Mouse (Mus musculus) C2C12 (cell line): ENCODE results near the gene Abcd3. TPM values are rescaled to one million over a fixed set of nuclear protein-coding genes. Genes with fewer than 3 reads are reported as not detected.
A peak's percentile ranks its signal among the peaks of the same experiment; 100 is the strongest.

Experiments
- H3K27me3 ChIP-seq: one replicate; pipeline ENCODE4 v1.6.1; 2011; ENCODE audit not compliant: control insufficient read depth, insufficient read depth, insufficient read length
- H3K36me3 ChIP-seq: one replicate; pipeline ENCODE4 v1.6.1; 2011; ENCODE audit not compliant: control insufficient read depth, insufficient read depth
- H3K4me3 ChIP-seq: one replicate; pipeline ENCODE4 v1.5.1; 2011; ENCODE audit warnings: mild to moderate bottlenecking, control low read depth; ENCODE audit not compliant: poor library complexity, insufficient read depth, severe bottlenecking
- H3K79me2 ChIP-seq: one replicate; pipeline ENCODE4 v1.6.1; 2011; ENCODE audit not compliant: control insufficient read depth, insufficient read depth
- H3K79me3 ChIP-seq: one replicate; pipeline ENCODE4 v1.6.1; 2011; ENCODE audit warnings: low read depth, control low read depth
- H3ac ChIP-seq: one replicate; pipeline ENCODE3; 2011; ENCODE audit warnings: low read depth; ENCODE audit not compliant: control insufficient read depth, insufficient read length
- CEBPB ChIP-seq: IDR thresholded peaks from one replicate; pipeline ENCODE4 v1.6.1; 2011; ENCODE audit warnings: low read depth, mild to moderate bottlenecking, control low read depth, moderate library complexity
- CTCF ChIP-seq: IDR thresholded peaks from one replicate; pipeline ENCODE4 v1.5.1; 2011; ENCODE audit not compliant: control insufficient read depth, insufficient read depth, insufficient read length
- FOSL1 ChIP-seq: IDR thresholded peaks from one replicate; pipeline ENCODE4 v1.8.0; 2011; ENCODE audit warnings: mild to moderate bottlenecking, low read length; ENCODE audit not compliant: poor library complexity, insufficient read depth, severe bottlenecking
- MAX ChIP-seq: IDR thresholded peaks from one replicate; pipeline ENCODE4 v1.6.1; 2011; ENCODE audit warnings: mild to moderate bottlenecking, control low read depth
- MYOD1 ChIP-seq: IDR thresholded peaks from one replicate; pipeline ENCODE4 v1.6.1; 2011; ENCODE audit warnings: low read depth; ENCODE audit not compliant: control insufficient read depth, insufficient read length
- MYOG ChIP-seq: IDR thresholded peaks from one replicate; pipeline ENCODE4 v1.6.1; 2011; ENCODE audit not compliant: control insufficient read depth, insufficient read length; ENCODE audit errors: extremely low read depth
- USF1 ChIP-seq: IDR thresholded peaks from one replicate; pipeline ENCODE4 v1.6.1; 2011; ENCODE audit warnings: low read depth, mild to moderate bottlenecking, control low read depth, moderate library complexity
- polyA plus RNA-seq: library from polyadenylated mRNA; unstranded; fragments of >200 nt; fragmentation: generic; extraction: Trizol; gene quantifications from one replicate; pipeline ENCODE4 v1.2.1, GENCODE M21; 2012; ENCODE audit warnings: missing spikeins

Abcd3 gene
- polyA plus RNA-seq, 1 experiment = 12.1 TPM

GRCm38 (mm10) chr3:121841412-121842014 lies 26.4 kb upstream of the Abcd3 start:
- H3K79me2 ChIP-seq = no peaks in the 10 kb centered on the region
- H3K4me3 ChIP-seq = no peak overlapping the region
- peaks cover 5% of the 10 kb centered on the region for H3K27me3 ChIP-seq
- H3K79me3 ChIP-seq = no peaks in the 10 kb centered on the region
- H3K36me3 ChIP-seq = no peaks in the 10 kb centered on the region
- TF ChIP-seq MAX (no peak), USF1 (no peak), CEBPB (no peak), MYOD1 (no peak), MYOG (no peak), FOSL1 (no peak), CTCF (no peak)
- H3ac ChIP-seq = no peak overlapping the region

DNA sequence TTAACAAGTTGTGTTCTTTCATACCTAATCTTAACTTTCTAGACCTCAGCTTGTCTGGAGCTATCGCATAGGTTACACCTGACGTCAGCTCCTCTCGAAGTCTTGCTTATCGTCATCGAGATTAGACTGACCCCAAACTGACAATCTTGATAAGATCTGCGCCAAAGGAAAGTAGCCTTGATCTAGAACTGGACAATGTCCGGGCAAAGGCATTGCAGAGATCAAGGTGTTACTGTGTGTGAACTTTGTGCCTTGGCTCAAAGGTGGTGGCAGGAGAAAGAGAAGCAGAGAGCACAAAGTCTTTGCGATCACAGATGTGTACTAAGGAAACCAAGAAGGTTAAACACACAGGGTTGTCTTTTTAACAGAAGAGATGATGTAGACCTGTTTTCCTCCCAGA lies 25.2 kb upstream of the Abcd3 start:
- no peaks in the 10 kb centered on the region for H3K79me2 ChIP-seq
- H3K79me3 ChIP-seq = no peaks in the 10 kb centered on the region
- TF ChIP-seq CEBPB (no peak), MYOD1 (no peak), CTCF (no peak), FOSL1 (no peak)
- no peak overlapping the region for H3ac ChIP-seq
- H3K4me3 ChIP-seq = no peak overlapping the region
- peaks cover 5% of the 10 kb centered on the region for H3K27me3 ChIP-seq
- H3K36me3 ChIP-seq = no peaks in the 10 kb centered on the region

DNA sequence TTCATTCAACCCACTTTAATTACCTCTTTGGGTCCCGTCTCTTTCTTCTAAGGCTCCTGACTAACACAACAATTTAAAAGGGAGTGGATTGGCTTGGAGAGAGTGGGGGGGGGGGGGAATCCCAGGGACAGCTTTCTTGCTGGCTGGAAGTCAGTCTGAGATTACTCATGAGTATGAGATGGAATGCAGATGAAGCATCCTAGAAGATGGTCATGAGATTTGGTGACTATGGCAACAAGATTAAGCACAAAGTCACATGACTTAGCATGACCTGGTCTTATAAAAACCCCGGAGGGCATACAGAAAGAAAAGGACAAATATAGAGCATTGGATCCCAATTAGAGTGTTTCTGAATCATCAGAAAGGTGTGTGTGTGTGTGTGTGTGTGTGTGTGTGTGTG lies 19.6 kb upstream of the Abcd3 start:
- Histone ChIP-seq H3K4me3 (no peak overlapping the region), H3K79me3 (no peaks in the 10 kb centered on the region), H3K27me3 (peaks cover 3% of the 10 kb centered on the region), H3ac (no peak overlapping the region), H3K36me3 (no peaks in the 10 kb centered on the region), H3K79me2 (no peaks in the 10 kb centered on the region)
- TF ChIP-seq USF1 (peak; percentile 16), FOSL1 (no peak), CEBPB (no peak)

DNA sequence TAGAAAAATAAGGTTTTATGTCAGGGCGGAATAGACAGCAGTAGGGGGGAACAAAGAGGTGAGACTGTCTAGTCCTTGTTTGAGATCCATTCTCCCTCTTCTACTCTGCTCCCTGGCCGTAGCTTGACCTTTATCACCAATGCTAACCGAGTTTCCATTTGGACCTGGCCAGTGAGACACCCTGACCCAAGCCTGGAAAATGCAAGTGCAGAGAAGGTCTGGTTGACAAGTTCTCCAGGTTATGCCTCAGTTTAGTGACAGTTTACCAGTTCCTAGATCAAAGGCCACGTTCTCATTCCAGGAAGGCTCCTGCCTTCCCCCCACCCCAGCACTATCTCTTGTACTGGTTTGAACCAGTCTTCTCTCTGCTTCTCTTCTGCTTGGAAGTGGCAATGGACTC lies 19.1 kb upstream of the Abcd3 start:
- Histone ChIP-seq H3K27me3 (peaks cover 3% of the 10 kb centered on the region), H3K4me3 (no peak overlapping the region), H3K79me2 (no peaks in the 10 kb centered on the region), H3K79me3 (no peaks in the 10 kb centered on the region), H3K36me3 (no peaks in the 10 kb centered on the region), H3ac (no peak overlapping the region)
- TF ChIP-seq CEBPB (no peak), FOSL1 (no peak), MAX (no peak), USF1 (no peak), CTCF (no peak), MYOD1 (no peak), MYOG (no peak)

GRCm38 (mm10) chr3:121825092-121825491 lies 10.0 kb upstream of the Abcd3 start:
- no peaks in the 10 kb centered on the region for H3K79me3 ChIP-seq
- no peaks in the 10 kb centered on the region for H3K36me3 ChIP-seq
- H3K27me3 ChIP-seq = no peaks in the 10 kb centered on the region
- H3K4me3 ChIP-seq = no peak overlapping the region
- no peak for TF ChIP-seq MYOD1
- no peaks in the 10 kb centered on the region for H3K79me2 ChIP-seq
- no peak overlapping the region for H3ac ChIP-seq

GRCm38 (mm10) chr3:121824319-121824718 lies 9.2 kb upstream of the Abcd3 start:
- H3K79me3 ChIP-seq = no peaks in the 10 kb centered on the region
- TF ChIP-seq MYOD1 = no peak
- no peak for TF ChIP-seq CTCF
- no peak for TF ChIP-seq USF1
- no peak for TF ChIP-seq CEBPB
- no peak for TF ChIP-seq MAX
- TF ChIP-seq MYOG = no peak
- TF ChIP-seq FOSL1 = no peak

DNA sequence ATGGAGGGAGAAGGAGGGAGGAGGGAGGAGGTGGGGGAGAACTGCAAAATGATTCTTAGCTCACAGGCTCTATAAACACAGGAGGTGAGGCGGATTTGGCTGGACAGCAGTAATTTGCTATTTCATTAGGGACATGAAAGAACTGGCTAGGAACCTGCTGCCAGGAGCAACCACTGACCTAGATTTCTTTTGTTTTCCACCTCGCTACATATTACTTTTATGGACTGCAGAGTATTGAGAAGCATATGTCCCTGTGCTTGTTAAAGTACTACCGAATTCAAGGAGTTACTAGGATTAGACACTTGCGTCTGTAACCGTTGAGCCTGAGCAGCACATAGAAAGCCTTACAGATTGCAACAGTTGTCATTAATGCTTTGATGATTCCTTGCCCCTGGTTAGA lies 7.5 kb upstream of the Abcd3 start:
- TF ChIP-seq CEBPB = no peak
- TF ChIP-seq USF1 = no peak
- TF ChIP-seq FOSL1 = no peak
- TF ChIP-seq MAX = no peak
- Histone ChIP-seq H3ac (no peak overlapping the region), H3K79me3 (no peaks in the 10 kb centered on the region), H3K79me2 (no peaks in the 10 kb centered on the region), H3K36me3 (no peaks in the 10 kb centered on the region), H3K27me3 (no peaks in the 10 kb centered on the region), H3K4me3 (no peak overlapping the region)

More at GRCm38 (mm10) chr3:121824319-121824718, 9.2 kb upstream of the Abcd3 start:
- H3K27me3 ChIP-seq = no peaks in the 10 kb centered on the region
- no peaks in the 10 kb centered on the region for H3K36me3 ChIP-seq
- H3K79me2 ChIP-seq = no peaks in the 10 kb centered on the region
- H3ac ChIP-seq = no peak overlapping the region
- no peak overlapping the region for H3K4me3 ChIP-seq
